Mouse (Mus musculus): ENCODE results near the gene Kcna7. TPM values are rescaled to one million over a fixed set of nuclear protein-coding genes. Genes with fewer than 3 reads are reported as not detected.
A peak's percentile ranks its signal among the peaks of the same experiment; 100 is the strongest.

Gene Kcna7
- total and polyA plus RNA-seq, 3 experiments, result 0.16 to 3.2 (median 0.39) TPM

DNA sequence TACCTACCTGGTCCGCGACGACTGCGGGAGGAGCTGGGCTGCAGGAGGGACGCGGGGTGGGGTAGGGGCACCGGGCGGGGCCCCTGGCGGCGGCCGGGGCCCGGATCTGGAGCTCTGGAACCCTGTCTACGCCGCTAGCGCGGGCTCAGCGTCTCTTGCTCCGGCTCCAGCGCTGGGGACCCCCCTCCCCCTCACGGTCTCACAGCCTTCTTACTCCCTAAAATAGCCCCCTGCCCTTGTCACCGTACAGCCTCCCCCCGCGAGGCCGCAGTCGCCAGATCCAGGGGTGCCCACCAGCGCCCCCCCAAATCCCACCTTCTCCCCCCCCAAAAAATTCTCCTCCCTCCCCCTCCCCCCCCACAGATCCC is 38.8 kb upstream of the Kcna7 start, which contains the start of gene Ppfia3:
Ppfia3 (minus strand) TSS at position 368 of the 368 bp plus-strand sequence.
- Histone ChIP-seq H3K4me2 (ENCODE audit: insufficient read depth, low read depth, poor library complexity, severe bottlenecking) (peak within 1 kb of the TSS; percentile 76), H3K4me1 (ENCODE audit: control insufficient read depth in 1 of 2, insufficient read depth in 2 of 2) (peaks cover 6 to 31% of the 10 kb centered on the region in 2 experiments)

GRCm38 (mm10) chr7:45367020-45367880 is 38.2 kb upstream of the Kcna7 start:
- H3K4me1 ChIP-seq (ENCODE audit: control insufficient read depth in 1 of 2, insufficient read depth in 2 of 2), result peaks cover 6 to 25% of the 10 kb centered on the region in 2 experiments
- H3K4me3 ChIP-seq (replicated peaks in 1 of 3; ENCODE audit: low read depth in 2 of 3, low read length in 2 of 3, poor library complexity in 1 of 3), result peak overlapping the region; percentile 48 to 56 (median 50)
- in situ Hi-C loops (cut with MboI; ENCODE audit: low pct_ligation_motif_present, low pct_unique_long_range_greater_than_20kb, low sequenced_read_pairs) (no loop called here), dilution Hi-C loops (cut with MboI; ENCODE audit: extremely low pct_ligation_motif_present, extremely low pct_unique_long_range_greater_than_20kb, low sequenced_read_pairs) (no loop called here)
- DNase-seq (ENCODE audit: extremely low read depth), result peak; percentile 96
- no peaks in the 10 kb centered on the region for H3K79me2 ChIP-seq (replicated peaks; ENCODE audit: control insufficient read depth, extremely low read depth, insufficient read depth, poor library complexity, severe bottlenecking)
- H3K9ac ChIP-seq (ENCODE audit: insufficient read depth, low read depth), result peak overlapping the region; percentile 64
- H3K4me2 ChIP-seq (ENCODE audit: insufficient read depth, low read depth, poor library complexity, severe bottlenecking), result peak overlapping the region; percentile 76
- no peaks in the 10 kb centered on the region for H3K9me3 ChIP-seq (replicated peaks; ENCODE audit: low read length)
- peaks cover 40% of the 10 kb centered on the region for H3K27me3 ChIP-seq (replicated peaks)
- H3K27ac ChIP-seq (ENCODE audit: insufficient read depth, low read depth), result peak overlapping the region; percentile 56
- peaks cover 14 to 38% of the 10 kb centered on the region in 2 experiments for H3K36me3 ChIP-seq (replicated peaks in 1 of 2; ENCODE audit: control insufficient read depth in 1 of 2, insufficient read depth in 1 of 2, low read length in 1 of 2)
- TF ChIP-seq MEF2A (IDR thresholded peaks at IDR 0.05; ENCODE audit: borderline replicate concordance, low read depth, low read length) (peak; percentile 21; the same call in 1 of the 2 replicates), JUND (conservative IDR thresholded peaks at IDR 0.05; ENCODE audit: low read depth, low read length) (no peak), BHLHE40 (IDR thresholded peaks at IDR 0.05; ENCODE audit: low read depth, low read length) (no peak), MYC (IDR thresholded peaks at IDR 0.05; ENCODE audit: low read depth, low read length) (0 out of 2 replicates have a peak, but pooled peaks have one; percentile 42), MAX (IDR thresholded peaks at IDR 0.05; ENCODE audit: low read length) (peak; percentile 73), HCFC1 (IDR thresholded peaks at IDR 0.05; ENCODE audit: low read depth, low read length) (no peak), USF2 (conservative IDR thresholded peaks at IDR 0.05; ENCODE audit: low read depth, low read length) (no peak), ZC3H11A (IDR thresholded peaks at IDR 0.05; ENCODE audit: low read depth, low read length) (no peak), CHD1 (IDR thresholded peaks at IDR 0.05; ENCODE audit: low read depth, low read length) (peak; percentile 79; the same call in 1 of the 2 replicates), ETS1 (conservative IDR thresholded peaks at IDR 0.05; ENCODE audit: low read depth, low read length) (0 out of 2 replicates have a peak, but pooled peaks have one; percentile 22), MAZ (IDR thresholded peaks at IDR 0.05; ENCODE audit: low read depth, low read length) (peak; percentile 82; the same call in 1 of the 2 replicates), POLR2AphosphoS2 (IDR thresholded peaks at IDR 0.05; ENCODE audit: low read depth, low read length) (no peak; the same call in 1 of the 2 replicates), PAX5 (IDR thresholded peaks at IDR 0.05; ENCODE audit: low read length) (no peak), GABPA (IDR thresholded peaks at IDR 0.05; ENCODE audit: insufficient replicate concordance, low read depth, low read length) (no peak), TCF12 (IDR thresholded peaks at IDR 0.05; ENCODE audit: low read depth, low read length) (no peak; the same call in 1 of the 2 replicates), UBTF (IDR thresholded peaks at IDR 0.05; ENCODE audit: low read depth, low read length) (no peak), CHD2 (IDR thresholded peaks at IDR 0.05; ENCODE audit: low read length) (no peak; the same call in 1 of the 2 replicates), RCOR1 (conservative IDR thresholded peaks at IDR 0.05; ENCODE audit: low read depth, low read length) (no peak), EP300 (IDR thresholded peaks at IDR 0.05; ENCODE audit: low read length) (no peak), CTCF (conservative IDR thresholded peaks at IDR 0.05 in 1 of 2, IDR thresholded peaks at IDR 0.05 in 1 of 2; ENCODE audit: low read depth in 2 of 2, low read length in 2 of 2) (peak; percentile 12 to 64; a peak in 2 of 4 replicates), TBP (conservative IDR thresholded peaks at IDR 0.05; ENCODE audit: low read depth, low read length) (no peak), RAD21 (IDR thresholded peaks at IDR 0.05; ENCODE audit: low read depth, low read length) (no peak; the same call in 1 of the 2 replicates), MXI1 (IDR thresholded peaks at IDR 0.05; ENCODE audit: low read depth, low read length) (peak; percentile 71), POLR2A (IDR thresholded peaks at IDR 0.05; ENCODE audit: low read depth, low read length) (peak; percentile 53), E2F4 (IDR thresholded peaks at IDR 0.05; ENCODE audit: insufficient replicate concordance, low read depth, low read length) (no peak), USF1 (IDR thresholded peaks at IDR 0.05; ENCODE audit: low read depth, low read length) (no peak), ELF1 (IDR thresholded peaks at IDR 0.05; ENCODE audit: low read depth, low read length) (peak; percentile 68), KAT2A (IDR thresholded peaks at IDR 0.05; ENCODE audit: insufficient replicate concordance, low read length) (0 out of 2 replicates have a peak, but pooled peaks have one; percentile 18)

More for the DNA sequence above, 38.8 kb upstream of the Kcna7 start, which contains the start of gene Ppfia3:
- TF ChIP-seq SIN3A (IDR thresholded peaks at IDR 0.05; ENCODE audit: low read length), result 0 out of 2 replicates have a peak, but pooled peaks have one; percentile 20
- TF ChIP-seq NELFE (IDR thresholded peaks at IDR 0.05; ENCODE audit: low read depth, low read length), result no peak
- TF ChIP-seq ZC3H11A (IDR thresholded peaks at IDR 0.05; ENCODE audit: low read depth, low read length), result no peak
- no peak for TF ChIP-seq MXI1 (IDR thresholded peaks at IDR 0.05; ENCODE audit: low read depth, low read length)
- peak; percentile 70 for TF ChIP-seq CHD2 (IDR thresholded peaks at IDR 0.05; ENCODE audit: low read length)
- no peak for TF ChIP-seq KAT2A (IDR thresholded peaks at IDR 0.05; ENCODE audit: insufficient replicate concordance, low read length)
- no peak for TF ChIP-seq USF1 (IDR thresholded peaks at IDR 0.05; ENCODE audit: low read depth, low read length)
- in situ Hi-C loops (cut with MboI; ENCODE audit: low pct_ligation_motif_present, low pct_unique_long_range_greater_than_20kb, low sequenced_read_pairs) (no loop called here), dilution Hi-C loops (cut with MboI; ENCODE audit: extremely low pct_ligation_motif_present, extremely low pct_unique_long_range_greater_than_20kb, low sequenced_read_pairs) (no loop called here)
- peak within 1 kb of the TSS; percentile 50 to 56 (median 53) for H3K4me3 ChIP-seq (replicated peaks in 1 of 3; ENCODE audit: low read depth in 2 of 3, low read length in 2 of 3, poor library complexity in 1 of 3)
- DNase-seq (ENCODE audit: extremely low read depth), result no peak
- peaks cover 11 to 34% of the 10 kb centered on the region in 2 experiments for H3K36me3 ChIP-seq (replicated peaks in 1 of 2; ENCODE audit: control insufficient read depth in 1 of 2, insufficient read depth in 1 of 2, low read length in 1 of 2)
- H3K27me3 ChIP-seq (replicated peaks), result peaks cover 46% of the 10 kb centered on the region
- no peaks in the 10 kb centered on the region for H3K79me2 ChIP-seq (replicated peaks; ENCODE audit: control insufficient read depth, extremely low read depth, insufficient read depth, poor library complexity, severe bottlenecking)
- peak within 1 kb of the TSS; percentile 56 for H3K27ac ChIP-seq (ENCODE audit: insufficient read depth, low read depth)
- no peaks in the 10 kb centered on the region for H3K9me3 ChIP-seq (replicated peaks; ENCODE audit: low read length)
- H3K9ac ChIP-seq (ENCODE audit: insufficient read depth, low read depth), result peak within 1 kb of the TSS; percentile 64
